Mouse (Mus musculus): ENCODE results near the gene Prrt1. TPM values are rescaled to one million over a fixed set of nuclear protein-coding genes. Genes with fewer than 3 reads are reported as not detected.

Prrt1 gene
- polyA plus RNA-seq, 1 experiment from 2014 or later, result 0.60 TPM

- 0 out of 2 replicates have a peak, but pooled peaks cover 3% of the 10 kb centered on the region for H3K9me3 ChIP-seq
- H3K27me3 ChIP-seq, result peaks cover 61% of the 10 kb centered on the region
- peaks cover 15% of the 10 kb centered on the region for H3K4me1 ChIP-seq
- no peak within 1 kb of the TSS for H3K27ac ChIP-seq
- H3K36me3 ChIP-seq, result no peaks in the 10 kb centered on the region
- WGBS, result 62% methylated on average over 7 of the region's 7 CpGs
- peak within 1 kb of the TSS; percentile 54 for H3K4me2 ChIP-seq
- peak within 1 kb of the TSS; percentile 35 for H3K4me3 ChIP-seq
- no peak for ATAC-seq (ENCODE audit: insufficient number of reproducible peaks, low FRiP score, low TSS enrichment, low read depth)
- H3K9ac ChIP-seq, result peak within 1 kb of the TSS; percentile 11; the same call in 1 of the 2 replicates
These were observed 40.9 kb downstream of the Prrt1 start, which contains the start of gene Tnxb for GRCm38 (mm10) chr17:34670235-34670634. Gene Tnxb, plus strand, starts transcription at chr17:34670535.

- Histone ChIP-seq H3K27me3 (peaks cover 70% of the 10 kb centered on the region), H3K9ac (peak overlapping the region; percentile 11; the same call in 1 of the 2 replicates), H3K36me3 (no peaks in the 10 kb centered on the region), H3K9me3 (0 out of 2 replicates have a peak, but pooled peaks cover 3% of the 10 kb centered on the region), H3K4me3 (peak overlapping the region; percentile 35), H3K27ac (no peak overlapping the region), H3K4me1 (peaks cover 15% of the 10 kb centered on the region), H3K4me2 (peak overlapping the region; percentile 54)
- ATAC-seq (ENCODE audit: insufficient number of reproducible peaks, low FRiP score, low TSS enrichment, low read depth), result no peak
- WGBS, result 11% methylated on average over 93 of the region's 93 CpGs
These were observed 42.1 kb downstream of the Prrt1 start for GRCm38 (mm10) chr17:34671151-34672066.

GRCm38 (mm10) chr17:34672246-34672792 is 43.0 kb downstream of the Prrt1 start:
- H3K27me3 ChIP-seq, result peaks cover 78% of the 10 kb centered on the region
- H3K9me3 ChIP-seq, result 0 out of 2 replicates have a peak, but pooled peaks cover 3% of the 10 kb centered on the region
- no peak for ATAC-seq (ENCODE audit: insufficient number of reproducible peaks, low FRiP score, low TSS enrichment, low read depth)
- H3K4me3 ChIP-seq, result peak overlapping the region; percentile 35
- peak overlapping the region; percentile 54 for H3K4me2 ChIP-seq
- H3K9ac ChIP-seq, result no peak overlapping the region
- H3K27ac ChIP-seq, result no peak overlapping the region
- 31% methylated on average over 49 of the region's 49 CpGs for WGBS
- no peaks in the 10 kb centered on the region for H3K36me3 ChIP-seq
- peaks cover 15% of the 10 kb centered on the region for H3K4me1 ChIP-seq

GRCm38 (mm10) chr17:34673139-34673538 is 43.8 kb downstream of the Prrt1 start:
- ATAC-seq (ENCODE audit: insufficient number of reproducible peaks, low FRiP score, low TSS enrichment, low read depth), result no peak
- WGBS, result 85% methylated on average over 7 of the region's 7 CpGs
- Histone ChIP-seq H3K4me1 (peaks cover 15% of the 10 kb centered on the region), H3K9me3 (no peaks in the 10 kb centered on the region), H3K4me2 (no peak overlapping the region), H3K4me3 (no peak overlapping the region), H3K27me3 (peaks cover 78% of the 10 kb centered on the region), H3K27ac (no peak overlapping the region), H3K36me3 (no peaks in the 10 kb centered on the region), H3K9ac (no peak overlapping the region)

GRCm38 (mm10) chr17:34674524-34675204 is 45.3 kb downstream of the Prrt1 start:
- no peak overlapping the region for H3K4me2 ChIP-seq

GRCm38 (mm10) chr17:34675205-34676092 is 46.1 kb downstream of the Prrt1 start:
- Histone ChIP-seq H3K4me1 (peaks cover 15% of the 10 kb centered on the region), H3K4me2 (no peak overlapping the region), H3K27me3 (peaks cover 92% of the 10 kb centered on the region), H3K9ac (no peak overlapping the region), H3K27ac (no peak overlapping the region), H3K36me3 (no peaks in the 10 kb centered on the region), H3K9me3 (no peaks in the 10 kb centered on the region), H3K4me3 (no peak overlapping the region)
- WGBS, result 66% methylated on average over 13 of the region's 13 CpGs
- no peak for ATAC-seq (ENCODE audit: insufficient number of reproducible peaks, low FRiP score, low TSS enrichment, low read depth)

More at GRCm38 (mm10) chr17:34674524-34675204, 45.3 kb downstream of the Prrt1 start:
- peaks cover 92% of the 10 kb centered on the region for H3K27me3 ChIP-seq
- no peak overlapping the region for H3K9ac ChIP-seq
- ATAC-seq (ENCODE audit: insufficient number of reproducible peaks, low FRiP score, low TSS enrichment, low read depth), result no peak
- no peak overlapping the region for H3K4me3 ChIP-seq
- H3K36me3 ChIP-seq, result no peaks in the 10 kb centered on the region
- no peak overlapping the region for H3K27ac ChIP-seq
- WGBS, result 57% methylated on average over 11 of the region's 11 CpGs
- no peaks in the 10 kb centered on the region for H3K9me3 ChIP-seq
- peaks cover 15% of the 10 kb centered on the region for H3K4me1 ChIP-seq

- Histone ChIP-seq H3K9me3 (no peaks in the 10 kb centered on the region), H3K27me3 (peaks cover 89% of the 10 kb centered on the region), H3K9ac (no peak overlapping the region), H3K4me2 (no peak overlapping the region), H3K4me1 (peaks cover 15% of the 10 kb centered on the region), H3K4me3 (no peak overlapping the region), H3K36me3 (no peaks in the 10 kb centered on the region), H3K27ac (no peak overlapping the region)
- no peak for ATAC-seq (ENCODE audit: insufficient number of reproducible peaks, low FRiP score, low TSS enrichment, low read depth)
- WGBS, result 61% methylated on average over 6 of the region's 6 CpGs
These were observed 46.7 kb downstream of the Prrt1 start for GRCm38 (mm10) chr17:34676093-34676460.

- H3K27ac ChIP-seq, result no peak overlapping the region
- no peak overlapping the region for H3K4me2 ChIP-seq
These were observed 47.3 kb downstream of the Prrt1 start for GRCm38 (mm10) chr17:34676671-34677070.

GRCm38 (mm10) chr17:34680191-34680590 is 50.9 kb downstream of the Prrt1 start:
- H3K4me1 ChIP-seq, result peaks cover 27% of the 10 kb centered on the region
- H3K27me3 ChIP-seq, result peaks cover 57% of the 10 kb centered on the region
- H3K27ac ChIP-seq, result no peak overlapping the region
- no peak for ATAC-seq (ENCODE audit: insufficient number of reproducible peaks, low FRiP score, low TSS enrichment, low read depth)
- no peak overlapping the region for H3K4me3 ChIP-seq
- no peaks in the 10 kb centered on the region for H3K9me3 ChIP-seq
- H3K4me2 ChIP-seq, result no peak overlapping the region
- no peaks in the 10 kb centered on the region for H3K36me3 ChIP-seq
- WGBS, result 72% methylated on average over 24 of the region's 26 CpGs
- no peak overlapping the region for H3K9ac ChIP-seq

More at GRCm38 (mm10) chr17:34676671-34677070, 47.3 kb downstream of the Prrt1 start:
- peaks cover 14% of the 10 kb centered on the region for H3K4me1 ChIP-seq
- H3K9ac ChIP-seq, result no peak overlapping the region
- 56% methylated on average over 12 of the region's 12 CpGs for WGBS
- no peaks in the 10 kb centered on the region for H3K9me3 ChIP-seq
- no peak overlapping the region for H3K4me3 ChIP-seq
- H3K36me3 ChIP-seq, result no peaks in the 10 kb centered on the region
- peaks cover 89% of the 10 kb centered on the region for H3K27me3 ChIP-seq
- no peak for ATAC-seq (ENCODE audit: insufficient number of reproducible peaks, low FRiP score, low TSS enrichment, low read depth)

- Histone ChIP-seq H3K27me3 (peaks cover 53% of the 10 kb centered on the region), H3K27ac (no peak overlapping the region), H3K9me3 (no peaks in the 10 kb centered on the region), H3K4me1 (peaks cover 31% of the 10 kb centered on the region), H3K9ac (no peak overlapping the region), H3K4me3 (no peak overlapping the region), H3K36me3 (no peaks in the 10 kb centered on the region), H3K4me2 (no peak overlapping the region)
- WGBS, result 82% methylated on average over 4 of the region's 4 CpGs
- ATAC-seq (ENCODE audit: insufficient number of reproducible peaks, low FRiP score, low TSS enrichment, low read depth), result no peak
These were observed 51.3 kb downstream of the Prrt1 start for GRCm38 (mm10) chr17:34680621-34681020.

- H3K27me3 ChIP-seq, result peaks cover 47% of the 10 kb centered on the region
- no peaks in the 10 kb centered on the region for H3K9me3 ChIP-seq
- peak overlapping the region; percentile 14; the same call in 1 of the 2 replicates for H3K4me2 ChIP-seq
- no peak overlapping the region for H3K27ac ChIP-seq
- 62% methylated on average over 17 of the region's 17 CpGs for WGBS
- no peak for ATAC-seq (ENCODE audit: insufficient number of reproducible peaks, low FRiP score, low TSS enrichment, low read depth)
- peaks cover 36% of the 10 kb centered on the region for H3K4me1 ChIP-seq
- H3K36me3 ChIP-seq, result no peaks in the 10 kb centered on the region
- H3K9ac ChIP-seq, result no peak overlapping the region
- H3K4me3 ChIP-seq, result no peak overlapping the region
These were observed 51.8 kb downstream of the Prrt1 start for GRCm38 (mm10) chr17:34681132-34681571.

Data from limb, embryonic 15.5 days (tissue).